Mouse (Mus musculus) lung, postnatal 0 days (tissue): ENCODE measurements around the gene 1700029I15Rik.

Experiments
- CTCF ChIP-seq: IDR thresholded peaks from 2 replicates; pipeline ENCODE4 v1.5.1; 2016; ENCODE audit warnings: antibody characterized with exemption, mild to moderate bottlenecking
- EP300 ChIP-seq: IDR thresholded peaks from 2 replicates; pipeline ENCODE4 v1.6.1; 2016; ENCODE audit warnings: antibody characterized with exemption, mild to moderate bottlenecking, control low read depth

DNA sequence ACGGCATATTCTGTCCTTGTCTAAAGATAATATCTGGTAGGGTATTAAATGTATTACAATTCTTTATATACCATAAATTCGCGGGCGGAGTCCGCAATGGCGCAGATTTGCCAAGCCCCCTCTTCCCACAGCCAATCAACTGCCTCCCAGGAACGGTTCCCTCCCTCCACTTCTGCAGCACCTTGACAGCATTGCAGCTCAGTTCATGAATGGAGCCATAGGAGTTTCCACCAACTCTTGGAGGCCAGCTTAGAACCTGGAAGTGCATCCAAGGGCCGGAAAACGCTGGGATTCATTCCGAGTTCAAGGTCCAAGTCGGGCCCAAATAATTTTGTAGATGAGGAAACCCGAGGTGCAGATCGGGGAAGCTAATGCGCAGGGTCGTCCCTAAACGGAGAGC, 7.8 kb upstream of the 1700029I15Rik start, which contains the start of the genes Pex16 and Large2:
- no peak for TF ChIP-seq CTCF
- TF ChIP-seq EP300: no peak
